Mouse (Mus musculus) testis, adult 2 months (tissue): ENCODE results near the gene Pnp2. TPM values are rescaled to one million over a fixed set of nuclear protein-coding genes. Genes with fewer than 3 reads are reported as not detected.
"Not testable (repeated sequence)": the region's sequence is repeated elsewhere in the genome, so short reads cannot be mapped to it uniquely, and the experiment has no call there.

ENCODE experiments used
- H3K27ac ChIP-seq: fragments of 200-500 bp; 2 replicates; pipeline ENCODE4 v1.5.1; 2012; ENCODE audit warnings: low read depth, low read length; ENCODE audit not compliant: control insufficient read depth, insufficient read depth
- H3K27me3 ChIP-seq: fragments of 200-500 bp; 2 replicates; pipeline ENCODE4 v1.6.1; 2012; ENCODE audit warnings: mild to moderate bottlenecking, low read length, moderate library complexity; ENCODE audit not compliant: control insufficient read depth, insufficient read depth
- H3K36me3 ChIP-seq: fragments of 200-500 bp; 2 replicates; pipeline ENCODE4 v1.6.1; 2012; ENCODE audit warnings: mild to moderate bottlenecking, low read length; ENCODE audit not compliant: control insufficient read depth, insufficient read depth
- H3K4me1 ChIP-seq: fragments of 200-500 bp; 2 replicates; pipeline ENCODE4 v1.6.1; 2012; ENCODE audit warnings: low read length; ENCODE audit not compliant: control insufficient read depth, insufficient read depth
- H3K4me3 ChIP-seq: fragments of 200-500 bp; 2 replicates; pipeline ENCODE4 v1.5.1; 2012; ENCODE audit warnings: low read depth, mild to moderate bottlenecking, low read length, moderate library complexity, mixed read lengths; ENCODE audit not compliant: control insufficient read depth
- CTCF ChIP-seq: fragments of 200-500 bp; IDR thresholded peaks from 2 replicates; pipeline ENCODE4 v1.5.1; 2012; ENCODE audit warnings: low read depth, mild to moderate bottlenecking, inconsistent platforms, low read length, moderate library complexity; ENCODE audit not compliant: control insufficient read depth, insufficient read depth, insufficient replicate concordance
- POLR2A ChIP-seq: fragments of 200-500 bp; IDR thresholded peaks from 2 replicates; pipeline ENCODE4 v1.6.1; 2012; ENCODE audit warnings: low read depth, mild to moderate bottlenecking, inconsistent platforms, low read length, moderate library complexity; ENCODE audit not compliant: control insufficient read depth
- polyA plus RNA-seq: library from polyadenylated mRNA; depleted of rRNA; stranded (reverse); fragments of >200 nt; gene quantifications from 2 replicates; pipeline ENCODE4 v1.2.3, GENCODE M21; 2012

Pnp2 gene
- polyA plus RNA-seq, 1 experiment = 22.3 TPM

GRCm38 (mm10) chr14:50943932-50944667 is 11.7 kb upstream of the Pnp2 start, which contains the start of gene Gm49342:
Gm49342 (plus strand) TSS chr14:50944517.
- peak within 1 kb of the TSS; percentile 74 for H3K27ac ChIP-seq
- peak; percentile 87 for TF ChIP-seq POLR2A
- peak; percentile 22; the same call in 1 of the 2 replicates for TF ChIP-seq CTCF
- no peaks in the 10 kb centered on the region for H3K36me3 ChIP-seq
- peak within 1 kb of the TSS; percentile 85 for H3K4me3 ChIP-seq
- H3K4me1 ChIP-seq = peaks cover 4% of the 10 kb centered on the region
- H3K27me3 ChIP-seq = no peaks in the 10 kb centered on the region

GRCm38 (mm10) chr14:50944668-50945033 is 11.1 kb upstream of the Pnp2 start:
- Histone ChIP-seq H3K4me3 (peak overlapping the region; percentile 85), H3K27ac (peak overlapping the region; percentile 74)
- not testable (repeated sequence) for H3K4me1 ChIP-seq, H3K36me3 ChIP-seq, H3K27me3 ChIP-seq

- not testable (repeated sequence) for H3K27ac ChIP-seq
Measured at GRCm38 (mm10) chr14:50945081-50945480, 10.7 kb upstream of the Pnp2 start.

GRCm38 (mm10) chr14:50945526-50945925 is 10.3 kb upstream of the Pnp2 start:
- H3K27ac ChIP-seq, H3K4me3 ChIP-seq, H3K27me3 ChIP-seq, H3K4me1 ChIP-seq, H3K36me3 ChIP-seq: not testable (repeated sequence)

More at GRCm38 (mm10) chr14:50945081-50945480, 10.7 kb upstream of the Pnp2 start:
- H3K4me1 ChIP-seq, H3K27me3 ChIP-seq, H3K36me3 ChIP-seq: not testable (repeated sequence)
- H3K4me3 ChIP-seq = peak overlapping the region; percentile 85

GRCm38 (mm10) chr14:50955487-50955886 is 305 bp upstream of the Pnp2 start:
- no peaks in the 10 kb centered on the region for H3K36me3 ChIP-seq
- H3K27ac ChIP-seq = no peak overlapping the region
- H3K4me1 ChIP-seq = no peaks in the 10 kb centered on the region; the same call in 1 of the 2 replicates
- TF ChIP-seq CTCF = no peak
- no peak for TF ChIP-seq POLR2A
- H3K4me3 ChIP-seq = peak overlapping the region; percentile 68
- H3K27me3 ChIP-seq = no peaks in the 10 kb centered on the region

- not testable (repeated sequence) for H3K36me3 ChIP-seq, H3K4me1 ChIP-seq, H3K27me3 ChIP-seq, H3K27ac ChIP-seq
- peak overlapping the region; percentile 68; the same call in 1 of the 2 replicates for H3K4me3 ChIP-seq
Measured at GRCm38 (mm10) chr14:50956724-50957123, 932 bp downstream of the Pnp2 start.

- not testable (repeated sequence) for H3K27ac ChIP-seq, H3K27me3 ChIP-seq, H3K36me3 ChIP-seq, H3K4me1 ChIP-seq
- H3K4me3 ChIP-seq = peak overlapping the region; percentile 36
Measured at GRCm38 (mm10) chr14:50957146-50957545, 1.4 kb downstream of the Pnp2 start.

- not testable (repeated sequence) for H3K4me3 ChIP-seq, H3K36me3 ChIP-seq, H3K27ac ChIP-seq, H3K27me3 ChIP-seq, H3K4me1 ChIP-seq
Measured at GRCm38 (mm10) chr14:50958289-50958995, 2.6 kb downstream of the Pnp2 start.
